Mouse (Mus musculus): ENCODE data around the gene Ppp1r3f. TPM values are rescaled to one million over a fixed set of nuclear protein-coding genes. Genes with fewer than 3 reads are reported as not detected.
A peak's percentile ranks its signal among the peaks of the same experiment; 100 is the strongest.

The Ppp1r3f gene
- total RNA-seq (2021), result 1 to 10 TPM; 2.2 to 2.5 TPM

- peak; percentile 88 for DNase-seq (ENCODE audit: low spot score)
- intact Hi-C loops (cut with DNase I), result loop anchor here (5.0 kb wide), 1 partner anchor 73 kb away; no protein-coding TSS in a partner anchor
Measured at GRCm38 (mm10) chrX:7574087-7574884, at the start of gene Ppp1r3f. Gene Ppp1r3f, minus strand, starts transcription at chrX:7574283.

- no peak for DNase-seq (ENCODE audit: low spot score)
- intact Hi-C loops (cut with DNase I), result no loop called here
Measured at GRCm38 (mm10) chrX:7617889-7618551, 43.9 kb upstream of the Ppp1r3f start.

GRCm38 (mm10) chrX:7610536-7611258 lies 36.6 kb upstream of the Ppp1r3f start:
- intact Hi-C loops (cut with DNase I), result no loop called here
- DNase-seq (ENCODE audit: low spot score), result no peak

- intact Hi-C loops (cut with DNase I), result no loop called here
- no peak for DNase-seq (ENCODE audit: low spot score)
Measured at GRCm38 (mm10) chrX:7610035-7610434, 36.0 kb upstream of the Ppp1r3f start.

- DNase-seq (ENCODE audit: low spot score), result no peak
- intact Hi-C loops (cut with DNase I), result loop anchor here (5.0 to 10.0 kb wide), 2 partner anchors 36 to 338 kb away; partner anchors contain the start of gene Hdac6
Measured at GRCm38 (mm10) chrX:7606783-7607182, 32.7 kb upstream of the Ppp1r3f start, which contains the start of gene Cacna1f. Gene Cacna1f, plus strand, starts transcription at chrX:7607083.

GRCm38 (mm10) chrX:7605575-7605941 lies 31.5 kb upstream of the Ppp1r3f start:
- no peak for DNase-seq (ENCODE audit: low spot score)
- intact Hi-C loops (cut with DNase I), result loop anchor here (5.0 to 10.0 kb wide), 2 partner anchors 37 to 339 kb away; partner anchors contain the start of gene Hdac6

- intact Hi-C loops (cut with DNase I), result loop anchor here (5.0 to 10.0 kb wide), 3 partner anchors 37 to 340 kb away; partner anchors contain the start of genes Gpkow and Hdac6
- DNase-seq (ENCODE audit: low spot score), result peak; percentile 66
Measured at GRCm38 (mm10) chrX:7604879-7605574, 30.9 kb upstream of the Ppp1r3f start, which contains the start of gene Ccdc22. Gene Ccdc22, minus strand, starts transcription at chrX:7605517.

- intact Hi-C loops (cut with DNase I), result loop anchor here (5.0 to 10.0 kb wide), 2 partner anchors 93 to 341 kb away; partner anchors contain the start of genes Gpkow and Hdac6
- no peak for DNase-seq (ENCODE audit: low spot score)
Measured at GRCm38 (mm10) chrX:7604004-7604403, 29.9 kb upstream of the Ppp1r3f start.

- intact Hi-C loops (cut with DNase I), result no loop called here
- DNase-seq (ENCODE audit: low spot score), result no peak
Measured at GRCm38 (mm10) chrX:7595371-7595770, 21.3 kb upstream of the Ppp1r3f start.

GRCm38 (mm10) chrX:7586356-7586755 lies 12.3 kb upstream of the Ppp1r3f start:
- DNase-seq (ENCODE audit: low spot score), result no peak
- intact Hi-C loops (cut with DNase I), result no loop called here

- intact Hi-C loops (cut with DNase I), result no loop called here
Measured at GRCm38 (mm10) chrX:7583881-7584280, 9.8 kb upstream of the Ppp1r3f start.

GRCm38 (mm10) chrX:7581151-7581550 lies 7.1 kb upstream of the Ppp1r3f start:
- no peak for DNase-seq (ENCODE audit: low spot score)
- intact Hi-C loops (cut with DNase I), result no loop called here

More at GRCm38 (mm10) chrX:7583881-7584280, 9.8 kb upstream of the Ppp1r3f start:
- no peak for DNase-seq (ENCODE audit: low spot score)

- no peak for DNase-seq (ENCODE audit: low spot score)
- intact Hi-C loops (cut with DNase I), result loop anchor here (5.0 kb wide), 1 partner anchor 72 kb away; no protein-coding TSS in a partner anchor
Measured at GRCm38 (mm10) chrX:7574885-7575231, 775 bp upstream of the Ppp1r3f start.

GRCm38 (mm10) chrX:7573176-7574086 lies 652 bp downstream of the Ppp1r3f start, which contains the start of gene Foxp3:
Gene Foxp3, plus strand, starts transcription at chrX:7573644.
- peak; percentile 4 for DNase-seq (ENCODE audit: low spot score)
- intact Hi-C loops (cut with DNase I), result loop anchor here (2.0 to 5.0 kb wide), 2 partner anchors 74 to 151 kb away; no protein-coding TSS in a partner anchor

- intact Hi-C loops (cut with DNase I), result loop anchor here (2.0 to 5.0 kb wide), 2 partner anchors 75 to 150 kb away; no protein-coding TSS in a partner anchor
- no peak for DNase-seq (ENCODE audit: low spot score)
Measured at GRCm38 (mm10) chrX:7572466-7572865, 1.6 kb downstream of the Ppp1r3f start.

- DNase-seq (ENCODE audit: low spot score), result no peak
- intact Hi-C loops (cut with DNase I), result loop anchor here (2.0 to 5.0 kb wide), 2 partner anchors 76 to 149 kb away; no protein-coding TSS in a partner anchor
Measured at GRCm38 (mm10) chrX:7571565-7572136, 2.4 kb downstream of the Ppp1r3f start.

GRCm38 (mm10) chrX:7570481-7571175 lies 3.5 kb downstream of the Ppp1r3f start:
- no peak for DNase-seq (ENCODE audit: low spot score)
- intact Hi-C loops (cut with DNase I), result loop anchor here (5.0 kb wide), 1 partner anchor 77 kb away; no protein-coding TSS in a partner anchor
